Mouse (Mus musculus): ENCODE results near the gene Dcbld2.
"Not testable (repeated sequence)": the region's sequence is repeated elsewhere in the genome, so short reads cannot be mapped to it uniquely, and the experiment has no call there.

Gene Dcbld2

DNA sequence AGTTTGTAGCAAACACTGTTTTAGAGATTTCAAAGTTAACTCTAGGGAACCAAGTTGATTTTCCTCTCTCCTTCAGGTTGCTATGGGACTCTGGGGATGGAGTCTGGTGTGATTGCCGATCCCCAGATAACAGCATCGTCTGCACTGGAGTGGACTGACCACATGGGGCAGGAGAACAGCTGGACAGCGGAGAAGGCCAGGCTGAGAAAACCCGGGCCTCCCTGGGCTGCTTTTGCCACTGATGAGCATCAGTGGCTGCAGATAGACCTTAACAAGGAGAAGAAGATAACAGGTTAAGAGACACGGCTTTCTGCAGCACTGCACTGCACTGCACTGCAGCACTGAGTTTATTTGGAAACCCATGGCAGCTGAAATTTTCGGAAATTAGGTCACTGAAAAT lies 42.4 kb downstream of the Dcbld2 start:
- no peak for DNase-seq (ENCODE audit: low spot score)

DNA sequence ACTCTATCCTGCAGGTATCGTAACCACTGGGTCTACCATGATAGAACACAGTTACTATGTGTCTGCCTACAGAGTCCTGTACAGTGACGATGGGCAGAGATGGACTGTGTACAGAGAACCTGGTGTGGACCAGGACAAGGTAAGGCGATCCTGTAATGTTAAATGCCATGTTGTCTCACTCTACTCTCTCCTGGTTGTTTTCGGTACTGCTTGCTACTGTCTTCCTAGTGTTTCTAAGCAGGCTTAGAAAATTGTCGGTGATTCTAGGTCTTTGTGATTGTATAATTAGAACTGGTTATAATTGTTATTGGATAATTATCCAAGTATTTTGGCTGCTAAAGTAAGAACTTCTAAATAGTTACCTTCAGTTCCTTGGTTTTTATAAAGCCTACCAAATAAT lies 43.4 kb downstream of the Dcbld2 start:
- no peak for DNase-seq (ENCODE audit: low spot score)

DNA sequence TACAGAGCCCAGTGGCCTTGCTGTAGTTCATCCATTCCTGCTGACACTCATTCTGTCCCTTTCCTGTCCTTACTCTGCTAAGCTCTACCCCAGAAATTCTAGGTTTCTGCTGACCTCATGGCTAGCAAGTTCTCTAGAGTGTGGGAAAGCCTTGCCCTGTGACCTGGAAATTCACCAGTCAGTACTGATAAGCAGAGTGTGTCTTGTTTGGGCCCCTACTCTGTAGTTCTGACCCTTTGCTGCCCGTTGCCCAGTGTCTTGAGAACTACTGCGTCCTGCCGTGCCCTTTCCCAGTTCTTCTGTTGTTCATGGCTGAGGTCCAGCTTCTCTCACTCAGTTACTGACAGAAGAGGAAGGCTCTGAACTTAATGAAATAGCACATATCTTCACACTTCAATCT lies 44.9 kb downstream of the Dcbld2 start:
- no peak for DNase-seq (ENCODE audit: low spot score)

DNA sequence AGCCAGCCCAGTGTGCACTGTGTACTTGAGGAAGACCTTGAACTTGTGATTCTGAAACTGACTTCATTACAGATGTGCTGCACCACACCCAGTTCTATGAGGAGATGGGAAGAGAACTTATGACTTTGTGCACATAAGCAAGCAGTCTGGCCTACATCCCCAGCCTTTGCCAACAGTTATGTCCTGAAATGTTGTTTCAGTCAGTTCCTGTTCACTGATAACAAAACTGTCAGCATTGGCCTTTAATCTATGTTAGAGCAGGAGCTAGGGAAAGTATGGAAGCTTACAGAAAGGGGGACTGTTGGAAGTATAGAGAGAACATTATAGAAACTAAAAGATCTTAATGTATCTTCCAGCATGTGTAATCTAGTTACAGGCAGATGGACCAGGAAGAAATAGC lies 45.6 kb downstream of the Dcbld2 start:
- DNase-seq (ENCODE audit: low spot score) = no peak

DNA sequence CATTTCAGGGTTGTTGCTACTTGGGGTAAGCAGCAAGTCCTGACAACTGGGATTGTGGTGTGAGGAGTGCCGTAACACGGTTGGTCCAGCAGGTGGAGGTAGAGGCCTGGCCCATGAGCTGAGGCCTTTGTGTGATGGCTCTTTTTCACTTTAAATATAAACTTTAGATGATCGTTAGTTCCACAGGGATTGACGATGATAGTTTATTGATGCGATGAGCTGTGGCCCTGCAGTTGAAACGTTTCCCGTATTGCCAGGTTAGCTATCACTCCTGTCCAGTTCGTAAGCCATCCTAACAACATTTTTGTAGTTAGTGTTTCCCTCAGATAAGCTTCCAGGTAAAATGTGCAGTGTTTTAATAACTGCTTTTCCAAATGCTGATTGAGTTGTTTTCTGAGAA lies 46.4 kb downstream of the Dcbld2 start:
- no peak for DNase-seq (ENCODE audit: low spot score)

DNA sequence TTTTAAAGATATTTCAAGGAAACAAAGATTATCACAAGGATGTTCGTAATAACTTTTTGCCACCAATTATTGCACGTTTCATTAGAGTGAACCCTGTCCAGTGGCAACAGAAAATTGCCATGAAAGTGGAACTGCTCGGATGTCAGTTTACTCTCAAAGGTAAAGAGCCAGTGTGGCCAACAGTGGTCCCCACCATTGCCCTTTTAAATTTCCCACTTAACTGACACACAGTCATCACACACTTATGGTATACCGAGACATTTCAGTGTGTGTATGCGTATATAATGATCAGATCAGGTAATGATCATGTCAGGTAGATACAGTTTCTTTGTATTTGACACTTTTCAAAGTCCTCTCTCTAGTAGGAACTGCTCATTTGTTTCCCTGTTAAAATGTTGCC lies 46.9 kb downstream of the Dcbld2 start:
- DNase-seq (ENCODE audit: low spot score) = no peak

DNA sequence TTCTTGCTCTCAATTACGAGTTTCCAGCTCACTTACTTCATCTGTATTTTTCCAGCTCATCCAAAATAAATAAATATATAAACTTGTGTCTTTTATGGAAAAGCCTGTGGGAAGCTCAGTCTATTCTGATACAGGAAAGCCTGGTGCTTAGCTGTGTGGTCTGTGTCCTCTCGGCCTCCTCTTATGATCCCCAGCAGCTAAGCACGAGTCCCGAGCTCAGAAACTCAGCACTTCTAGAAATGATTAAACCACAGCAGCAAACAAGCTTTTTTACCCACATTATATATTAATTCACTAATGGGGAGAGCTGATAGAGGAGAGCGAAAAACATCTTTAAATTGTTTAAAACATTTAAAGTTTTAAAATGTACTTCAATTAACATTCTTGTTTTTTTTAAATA lies 48.2 kb downstream of the Dcbld2 start:
- no peak for DNase-seq (ENCODE audit: low spot score)

DNA sequence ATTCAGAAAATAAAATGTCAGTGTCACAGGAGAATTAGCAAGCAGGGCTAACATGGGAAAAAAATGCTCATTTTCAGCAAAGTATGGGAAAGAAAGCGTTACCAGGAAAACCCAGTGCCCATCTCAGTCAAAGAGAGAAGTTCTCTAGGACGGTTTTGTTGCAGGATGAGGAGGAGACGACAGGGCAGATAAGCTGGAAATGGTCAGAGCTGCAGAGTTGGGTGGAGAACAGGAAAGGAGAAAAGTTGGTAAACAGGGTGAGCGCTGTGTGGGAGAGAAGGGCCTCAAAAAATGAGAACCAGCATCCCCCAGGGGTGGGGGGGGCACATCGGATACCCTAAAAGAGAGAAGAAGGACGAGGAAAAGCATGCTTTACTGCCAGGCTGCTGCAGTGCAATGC lies 48.7 kb downstream of the Dcbld2 start:
- DNase-seq (ENCODE audit: low spot score) = no peak

DNA sequence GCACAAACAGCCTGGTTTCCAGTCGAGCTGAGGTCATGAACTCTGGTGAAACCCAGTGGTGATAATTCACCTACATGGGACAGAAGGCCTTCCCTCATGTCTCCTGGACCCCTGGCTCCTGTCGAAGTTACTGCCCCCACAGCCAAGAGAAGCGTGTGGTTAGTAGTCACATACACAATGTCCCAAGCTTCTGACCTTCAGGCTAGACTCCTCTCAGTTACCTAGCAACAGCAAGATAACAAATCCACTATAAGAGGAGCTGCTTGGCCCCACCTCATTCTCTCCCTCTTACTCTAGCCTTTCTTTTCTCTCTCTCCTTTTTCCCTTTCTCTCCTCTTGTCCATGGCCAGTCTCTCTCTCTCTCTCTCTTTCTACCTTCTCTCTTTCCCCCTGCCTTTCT lies 51.7 kb downstream of the Dcbld2 start:
- not testable (repeated sequence) for DNase-seq (ENCODE audit: low spot score)

DNA sequence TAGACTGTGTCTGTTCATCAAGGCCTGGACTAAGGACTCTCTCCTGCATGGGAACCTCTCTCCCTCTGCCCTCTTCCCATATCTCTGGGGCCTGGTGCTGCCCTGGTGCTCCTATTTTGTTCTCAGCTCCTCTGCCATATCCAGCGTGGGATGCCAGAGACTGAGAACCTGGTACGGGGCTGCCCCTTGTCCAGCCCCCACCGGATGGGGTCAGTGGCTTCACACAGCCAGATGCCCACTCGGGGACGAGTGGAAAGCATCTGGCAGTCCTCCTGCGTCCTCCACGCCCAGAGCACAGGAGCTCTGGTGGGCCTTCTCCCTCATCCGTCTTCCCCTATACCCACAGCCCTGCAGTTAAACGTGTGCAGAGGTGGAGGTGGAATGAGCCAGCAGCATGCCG lies 52.1 kb downstream of the Dcbld2 start:
- no peak for DNase-seq (ENCODE audit: low spot score)

DNA sequence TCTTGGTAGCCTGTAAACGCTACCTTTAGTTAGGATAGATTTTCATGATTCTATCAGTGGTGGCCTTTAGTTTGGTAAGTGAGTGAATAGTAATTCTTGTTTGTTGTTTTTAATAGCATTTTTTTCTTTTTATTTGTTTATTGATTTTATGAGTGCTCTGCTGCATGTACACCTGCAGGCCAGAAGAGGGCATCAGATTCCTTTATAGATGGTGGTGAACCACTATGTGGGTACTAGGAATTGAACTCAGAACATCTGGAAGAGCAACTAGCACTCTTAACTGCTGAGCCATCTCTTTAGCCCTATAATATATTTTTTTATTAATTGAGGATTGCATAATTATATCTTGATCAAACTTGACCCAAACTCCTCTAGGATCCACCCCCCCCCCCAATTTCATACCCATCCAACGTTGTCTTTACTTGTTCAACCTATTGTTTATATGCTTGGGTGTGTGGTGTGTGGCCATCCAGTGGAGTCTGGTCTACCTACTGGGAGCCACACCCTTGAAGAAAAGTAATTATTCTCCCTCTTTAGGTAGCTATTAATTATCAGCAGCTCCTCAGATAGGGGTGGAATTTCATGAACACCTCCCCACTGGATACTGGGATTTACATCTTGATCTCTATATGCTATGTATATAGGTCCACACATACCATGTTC lies 53.7 kb downstream of the Dcbld2 start:
- DNase-seq (ENCODE audit: low spot score) = no peak

DNA sequence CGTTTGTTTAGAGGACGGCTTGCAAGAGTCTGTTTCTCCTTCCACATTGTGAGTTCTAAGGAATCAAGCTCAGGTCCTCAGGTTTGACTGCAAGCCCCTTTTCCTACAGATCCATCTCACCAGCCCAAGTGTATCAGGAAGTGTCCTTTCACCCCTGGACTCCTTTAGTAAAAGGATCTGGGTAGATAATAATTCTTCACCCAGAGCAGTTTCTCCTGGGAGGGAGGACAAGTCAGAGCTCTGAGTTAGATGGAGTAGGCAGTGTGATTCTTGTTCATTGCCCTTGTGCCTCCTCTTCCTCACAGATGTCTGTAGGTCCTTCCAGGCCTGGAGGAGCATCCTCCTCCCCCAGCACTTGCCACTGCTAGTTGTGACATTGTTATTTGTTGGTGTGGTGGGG lies 54.3 kb downstream of the Dcbld2 start:
- no peak for DNase-seq (ENCODE audit: low spot score)

DNA sequence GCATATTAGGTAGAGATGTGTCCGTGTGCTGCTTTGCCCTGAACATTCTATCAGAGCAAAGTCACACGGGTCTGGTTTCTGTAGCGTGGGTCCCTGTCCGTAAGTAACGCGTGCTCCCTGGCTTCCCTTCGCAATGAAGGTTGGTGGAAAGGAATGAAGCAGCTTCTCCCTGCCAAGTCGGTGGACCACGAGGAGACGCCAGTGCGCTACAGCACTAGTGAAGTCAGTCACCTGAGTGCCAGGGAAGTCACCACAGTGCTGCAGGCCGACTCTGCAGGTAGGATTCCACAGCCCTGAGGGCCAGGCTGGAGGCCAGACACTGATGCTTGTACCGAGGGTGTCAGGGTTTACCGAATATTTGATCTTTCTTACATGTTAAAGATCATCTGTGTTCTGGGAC lies 55.8 kb downstream of the Dcbld2 start:
- DNase-seq (ENCODE audit: low spot score) = no peak

DNA sequence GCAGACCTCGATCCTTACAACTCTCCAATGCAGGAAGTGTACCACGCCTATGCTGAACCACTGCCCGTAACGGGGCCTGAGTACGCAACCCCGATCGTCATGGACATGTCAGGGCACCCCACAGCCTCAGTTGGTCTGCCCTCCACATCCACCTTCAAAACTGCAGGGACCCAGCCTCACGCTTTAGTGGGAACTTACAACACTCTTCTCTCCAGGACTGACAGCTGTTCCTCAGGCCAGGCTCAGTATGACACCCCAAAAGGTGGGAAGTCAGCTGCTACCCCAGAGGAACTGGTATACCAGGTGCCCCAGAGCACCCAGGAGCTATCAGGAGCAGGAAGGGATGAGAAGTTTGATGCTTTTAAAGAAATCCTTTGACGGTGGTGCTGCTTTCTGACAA lies 57.2 kb downstream of the Dcbld2 start:
- DNase-seq (ENCODE audit: low spot score) = no peak

DNA sequence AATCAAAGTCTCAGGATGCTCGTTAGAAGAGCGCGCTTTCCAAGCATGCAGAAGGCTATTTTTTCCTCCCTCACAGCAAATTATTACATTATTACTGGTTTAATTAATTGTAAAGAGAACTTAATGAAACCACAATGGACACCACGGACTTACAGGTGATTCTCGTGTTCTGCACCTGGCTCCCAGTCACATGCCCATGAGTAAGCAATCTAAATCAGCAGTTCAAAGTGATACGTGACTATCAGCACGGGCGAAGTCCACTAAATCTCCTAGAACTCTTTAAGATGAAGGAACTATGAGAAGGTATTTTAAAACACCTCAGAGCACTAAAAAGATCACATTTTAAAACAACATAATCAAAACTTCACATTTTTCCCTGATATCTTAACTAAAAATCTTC lies 61.8 kb downstream of the Dcbld2 start:
- no peak for DNase-seq (ENCODE audit: low spot score)

DNA sequence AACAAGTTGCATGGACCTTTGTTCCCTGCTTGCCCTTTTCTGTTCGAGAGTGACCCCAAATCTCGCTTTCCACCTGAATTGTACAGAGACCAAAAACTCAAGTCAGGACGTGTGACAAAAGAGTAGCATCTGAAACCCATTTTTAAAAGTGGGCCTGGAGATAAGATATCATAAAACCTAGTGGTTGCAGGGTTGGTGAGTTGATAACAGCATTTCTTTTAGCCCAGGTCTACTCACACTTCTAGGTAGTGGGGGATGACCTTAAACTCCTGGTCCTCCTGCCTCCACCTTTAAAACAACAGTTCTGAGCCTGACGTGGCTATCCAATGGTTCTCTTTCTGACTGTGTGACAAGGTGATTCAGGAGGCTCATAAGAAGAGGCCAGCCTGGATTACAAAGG lies 62.6 kb downstream of the Dcbld2 start:
- no peak for DNase-seq (ENCODE audit: low spot score)

DNA sequence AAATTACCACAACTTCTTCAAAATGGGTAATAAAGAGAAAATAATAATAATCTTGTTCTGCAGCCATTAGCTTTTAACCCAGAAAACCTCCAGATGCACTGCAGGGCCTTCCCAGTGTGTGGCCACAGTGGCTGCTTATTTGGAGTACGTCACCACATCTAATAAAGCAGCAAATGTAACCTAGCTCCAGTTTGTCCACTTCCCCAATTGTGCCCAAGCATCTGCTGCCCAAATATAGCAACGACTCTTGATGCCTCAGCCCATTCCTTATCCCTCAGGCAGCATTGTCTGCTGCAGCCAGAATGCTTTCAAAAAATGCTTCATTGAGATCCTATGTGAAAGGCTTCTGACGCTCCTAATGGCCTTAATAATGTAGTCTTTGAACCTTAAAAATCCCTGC lies 66.6 kb downstream of the Dcbld2 start:
- no peak for DNase-seq (ENCODE audit: low spot score)

DNA sequence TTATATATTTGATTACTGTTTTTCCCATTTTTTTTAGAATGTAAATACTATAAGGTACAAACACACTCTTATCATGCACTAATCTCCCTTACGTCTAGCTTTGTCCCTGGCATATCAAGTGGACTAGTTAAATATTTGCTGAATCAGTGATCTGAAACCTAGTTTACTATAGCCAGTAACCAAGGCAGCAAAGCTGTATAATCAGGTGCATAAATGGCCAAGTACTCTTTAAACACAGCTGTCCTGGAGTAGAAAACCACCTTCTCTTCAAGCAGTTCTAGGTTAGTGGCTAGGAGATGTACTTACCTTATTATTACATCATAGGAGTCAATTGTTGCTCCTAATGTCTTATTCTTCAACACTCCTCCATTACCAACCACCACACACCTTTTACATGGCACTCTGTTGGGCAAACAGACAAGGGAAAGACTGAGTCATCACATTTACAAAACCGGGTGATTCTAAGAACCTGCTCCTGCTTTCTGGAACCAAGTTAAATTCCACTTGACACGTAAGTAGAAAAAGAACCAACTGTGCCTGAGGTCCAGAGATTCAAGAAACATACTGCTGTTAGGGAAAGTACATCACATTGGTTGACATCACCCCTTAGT lies 67.4 kb downstream of the Dcbld2 start:
- no peak for DNase-seq (ENCODE audit: low spot score)

DNA sequence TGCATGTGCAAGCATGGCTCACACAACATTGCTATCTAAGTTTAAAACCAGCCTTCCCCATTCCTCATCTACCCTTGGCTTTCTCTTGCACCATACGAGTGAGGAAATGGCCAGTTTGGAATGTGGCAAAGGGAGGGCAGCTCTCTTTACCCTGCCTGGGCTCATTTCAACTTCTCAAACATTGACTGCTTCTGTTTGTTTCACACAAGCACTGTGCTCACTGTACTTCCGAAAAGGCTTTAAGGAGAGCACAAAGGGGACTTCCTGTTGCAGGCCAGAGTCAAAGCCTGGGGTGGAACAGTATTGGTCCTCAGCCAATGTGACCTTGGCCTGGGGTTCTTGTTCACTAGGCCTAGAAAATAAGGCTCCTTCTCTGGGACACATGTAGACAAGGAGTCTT lies 68.1 kb downstream of the Dcbld2 start:
- DNase-seq (ENCODE audit: low spot score) = no peak

DNA sequence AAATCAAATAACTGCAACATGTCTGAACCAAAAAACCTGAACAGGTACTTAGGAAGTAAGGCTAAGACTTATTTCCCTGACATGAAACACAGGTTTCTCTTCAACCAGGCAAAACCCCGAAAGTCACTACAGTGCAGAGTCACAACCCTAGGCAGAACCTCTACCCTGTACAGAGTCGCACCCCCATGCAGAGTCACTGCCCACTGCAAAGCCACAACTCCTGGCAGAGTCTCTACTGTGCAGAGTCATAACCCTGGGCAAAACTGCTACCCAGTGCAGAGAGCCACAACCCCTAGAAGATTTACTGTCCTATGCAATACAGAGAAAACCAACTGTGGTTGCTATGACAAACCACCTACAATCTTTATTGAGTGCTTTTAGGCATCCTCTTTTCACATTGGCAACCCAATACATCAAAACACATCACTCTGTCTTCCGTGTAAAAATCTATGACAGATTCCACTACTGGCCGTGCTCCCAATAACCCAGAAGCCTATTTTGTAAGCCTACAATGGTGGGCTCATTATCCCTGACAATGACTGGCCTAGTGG lies 71.7 kb downstream of the Dcbld2 start:
- no peak for DNase-seq (ENCODE audit: low spot score)

DNA sequence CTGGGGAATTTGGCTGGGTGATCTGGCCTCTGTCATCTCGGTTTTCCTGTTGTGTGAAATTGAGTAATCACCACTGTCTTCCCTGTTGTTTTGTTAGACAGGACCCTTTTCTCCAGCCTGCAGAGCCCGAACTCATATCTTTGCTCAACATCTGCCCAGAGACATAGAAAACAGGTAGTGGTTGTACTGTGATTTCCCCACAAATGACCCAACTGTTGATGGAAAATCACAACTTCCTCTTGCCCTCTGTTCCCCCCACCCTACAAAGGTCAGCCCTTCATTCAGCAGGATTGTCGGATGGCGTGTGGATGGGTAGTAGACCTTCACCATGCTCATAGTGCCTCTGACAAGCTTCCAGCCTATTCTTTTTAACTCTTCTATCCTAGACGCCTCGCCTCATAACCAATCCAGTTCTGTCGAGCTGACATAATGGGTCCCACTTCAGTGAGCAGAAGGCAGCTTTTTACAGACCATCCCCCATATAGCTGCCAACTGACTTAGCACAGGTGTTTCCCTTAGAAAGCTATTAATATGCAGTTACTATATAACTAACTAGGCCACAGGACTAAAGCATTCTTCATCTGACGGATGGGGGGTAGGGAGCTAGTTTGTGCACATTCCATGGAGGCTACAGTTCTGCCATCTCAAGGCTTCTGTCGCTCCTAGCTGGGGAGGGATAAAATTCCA lies 73.1 kb downstream of the Dcbld2 start:
- DNase-seq (ENCODE audit: low spot score) = no peak

DNA sequence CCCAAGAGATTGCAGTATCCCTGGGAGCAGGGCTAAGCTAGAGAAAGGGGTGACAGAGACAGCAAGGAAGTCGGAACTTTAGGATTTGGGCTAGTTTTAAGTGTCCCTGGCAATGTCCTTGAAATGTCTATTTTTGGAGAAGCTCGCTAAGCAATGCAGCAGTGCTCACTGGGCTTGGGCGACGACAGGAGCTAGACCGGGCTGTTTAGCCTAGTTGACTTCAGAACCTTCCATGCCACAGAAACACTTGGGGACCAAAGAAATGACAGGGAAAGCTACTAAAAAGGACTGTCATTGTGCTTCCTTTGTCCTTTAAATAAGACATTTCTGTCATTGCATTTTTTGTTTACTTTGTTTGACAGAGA lies 73.6 kb downstream of the Dcbld2 start:
- DNase-seq (ENCODE audit: low spot score) = no peak

DNA sequence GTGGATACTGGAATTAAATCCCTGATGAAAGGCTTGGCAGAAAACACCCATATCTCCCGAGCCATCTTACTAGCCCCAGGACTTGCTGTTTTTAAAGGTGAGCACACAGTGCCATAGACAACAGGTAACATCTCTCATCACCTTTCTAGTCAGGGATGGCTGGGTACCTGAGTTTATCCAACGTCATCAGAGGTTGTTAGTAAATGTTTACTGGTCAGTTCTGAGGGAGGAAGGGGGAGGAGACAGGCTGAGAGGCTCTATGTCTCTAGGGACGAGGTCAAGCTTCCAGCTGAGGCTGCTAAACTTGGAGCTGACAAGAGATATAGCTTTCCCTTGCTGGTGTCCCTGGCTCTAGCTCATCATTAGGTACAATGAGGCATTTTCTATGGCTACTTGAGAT lies 74.1 kb downstream of the Dcbld2 start:
- no peak for DNase-seq (ENCODE audit: low spot score)

DNA sequence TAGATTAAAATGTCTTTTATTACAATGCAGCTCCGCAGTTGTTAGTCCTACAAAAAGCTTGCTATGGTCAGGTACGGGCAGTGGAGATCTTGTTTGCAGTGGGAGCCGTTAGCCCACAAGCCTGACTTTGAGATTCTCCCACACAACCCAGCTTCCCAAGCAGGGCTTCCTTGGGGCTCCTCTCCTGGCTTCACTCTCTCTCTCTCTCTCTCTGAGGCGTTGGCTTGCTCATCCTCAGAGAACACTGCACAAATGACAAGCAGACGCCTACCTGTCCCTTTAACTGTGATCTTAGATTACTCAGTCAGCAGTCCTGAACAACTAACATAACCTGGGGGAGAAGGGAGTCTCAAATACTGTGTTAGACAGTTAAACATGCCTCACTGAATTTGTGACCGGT lies 79.6 kb downstream of the Dcbld2 start:
- DNase-seq (ENCODE audit: low spot score) = no peak

Data from left cerebral cortex, adult 11 months (tissue).